Mouse (Mus musculus) olfactory bulb, adult 2 months (tissue): ENCODE measurements at regions not wholly inside any gene's neighbourhood (a gene's known extent, or its start where the extent isn't known, plus 50 kb on each side); places are given as distances from the start of the nearest gene placed in this dataset.

Experiments
- H3K27ac ChIP-seq: fragments of 200-500 bp; 2 replicates; pipeline ENCODE4 v1.5.1; 2012; ENCODE audit warnings: low read depth, low read length; ENCODE audit not compliant: insufficient read depth
- H3K4me1 ChIP-seq: fragments of 200-500 bp; 2 replicates; pipeline ENCODE4 v1.6.1; 2012; ENCODE audit warnings: low read length; ENCODE audit not compliant: control insufficient read depth, insufficient read depth
- H3K4me3 ChIP-seq: fragments of 200-500 bp; 2 replicates; pipeline ENCODE4 v1.5.1; 2012; ENCODE audit warnings: mild to moderate bottlenecking, low read depth, low read length, moderate library complexity; ENCODE audit not compliant: insufficient read depth
- CTCF ChIP-seq: fragments of 200-500 bp; IDR thresholded peaks from 2 replicates; pipeline ENCODE4 v1.5.1; 2012; ENCODE audit warnings: low read depth, mild to moderate bottlenecking, low read length, moderate library complexity; ENCODE audit not compliant: insufficient read depth
- POLR2A ChIP-seq: fragments of 200-500 bp; IDR thresholded peaks from 2 replicates; pipeline ENCODE4 v1.6.1; 2012; ENCODE audit warnings: mild to moderate bottlenecking, low read depth, low read length, moderate library complexity; ENCODE audit not compliant: insufficient read depth
- WGBS: fragments of 180-500 bp; shearing (Covaris S2); methylation state at CpG from one replicate; pipeline ENCODE4 v1.1.7; 2018; 5-methylcytosine and 5-hydroxymethylcytosine counted together

- H3K4me3 ChIP-seq = no peak overlapping the region
- TF ChIP-seq CTCF = no peak
- TF ChIP-seq POLR2A = no peak
- H3K27ac ChIP-seq = no peak overlapping the region
- WGBS = 83% methylated on average over 7 of the region's 7 CpGs
- H3K4me1 ChIP-seq = no peaks in the 10 kb centered on the region
Observed at GRCm38 (mm10) chr8:116185206-116185605, 319.6 kb upstream of the Dynlrb2 start.

GRCm38 (mm10) chr8:116184241-116184640 lies 320.5 kb upstream of the Dynlrb2 start:
- Histone ChIP-seq H3K4me1 (no peaks in the 10 kb centered on the region), H3K4me3 (no peak overlapping the region), H3K27ac (no peak overlapping the region)
- no peak for TF ChIP-seq POLR2A
- TF ChIP-seq CTCF = no peak
- WGBS = 78% methylated on average over 8 of the region's 8 CpGs

GRCm38 (mm10) chr8:116177946-116178345 lies 326.8 kb upstream of the Dynlrb2 start:
- Histone ChIP-seq H3K4me3 (no peak overlapping the region), H3K4me1 (no peaks in the 10 kb centered on the region), H3K27ac (no peak overlapping the region)
- WGBS = 77% methylated on average over 2 of the region's 2 CpGs
- TF ChIP-seq CTCF (no peak), POLR2A (no peak)

GRCm38 (mm10) chr8:116174891-116175290 lies 329.9 kb upstream of the Dynlrb2 start:
- H3K4me1 ChIP-seq = no peaks in the 10 kb centered on the region
- no peak overlapping the region for H3K4me3 ChIP-seq
- 85% methylated on average over 3 of the region's 3 CpGs for WGBS
- TF ChIP-seq CTCF = no peak
- no peak for TF ChIP-seq POLR2A
- no peak overlapping the region for H3K27ac ChIP-seq

- Histone ChIP-seq H3K4me1 (no peaks in the 10 kb centered on the region), H3K4me3 (no peak overlapping the region), H3K27ac (no peak overlapping the region)
- WGBS = 85% methylated on average over 1 of the region's 1 CpGs
- TF ChIP-seq CTCF = no peak
- no peak for TF ChIP-seq POLR2A
Observed at GRCm38 (mm10) chr8:116173961-116174360, 330.8 kb upstream of the Dynlrb2 start.

- no peak overlapping the region for H3K27ac ChIP-seq
- WGBS = 84% methylated on average over 4 of the region's 4 CpGs
Observed at GRCm38 (mm10) chr8:116167874-116168273, 336.9 kb upstream of the Dynlrb2 start.

GRCm38 (mm10) chr8:116164989-116165299 lies 339.8 kb upstream of the Dynlrb2 start:
- Histone ChIP-seq H3K27ac (no peak overlapping the region), H3K4me3 (no peak overlapping the region), H3K4me1 (no peaks in the 10 kb centered on the region)
- TF ChIP-seq CTCF (no peak), POLR2A (no peak)
- WGBS = 39% methylated on average over 8 of the region's 8 CpGs

More at GRCm38 (mm10) chr8:116167874-116168273, 336.9 kb upstream of the Dynlrb2 start:
- H3K4me1 ChIP-seq = no peaks in the 10 kb centered on the region
- no peak for TF ChIP-seq POLR2A
- TF ChIP-seq CTCF = no peak
- no peak overlapping the region for H3K4me3 ChIP-seq

GRCm38 (mm10) chr8:116164190-116164988 lies 340.4 kb upstream of the Dynlrb2 start:
- no peak overlapping the region for H3K4me3 ChIP-seq
- no peaks in the 10 kb centered on the region for H3K4me1 ChIP-seq
- no peak overlapping the region for H3K27ac ChIP-seq
- no peak for TF ChIP-seq POLR2A
- no peak for TF ChIP-seq CTCF
- whole genome bisulfite sequencing = 65% methylated on average over 5 of the region's 5 CpGs

- no peak overlapping the region for H3K4me3 ChIP-seq
- WGBS = 53% methylated on average over 5 of the region's 5 CpGs
- no peak overlapping the region for H3K27ac ChIP-seq
- no peaks in the 10 kb centered on the region for H3K4me1 ChIP-seq
- TF ChIP-seq CTCF (no peak), POLR2A (no peak)
Observed at GRCm38 (mm10) chr8:116160932-116161331, 343.8 kb upstream of the Dynlrb2 start.
